Mouse (Mus musculus): ENCODE measurements around the gene Nkx6-2.

GRCm38 (mm10) chr7:139610328-139610727 is 27.7 kb upstream of the Nkx6-2 start:
- no peak for TF ChIP-seq KAT2A (conservative IDR thresholded peaks at IDR 0.05; ENCODE audit: low read depth, low read length)
- TF ChIP-seq MEF2A (IDR thresholded peaks at IDR 0.05; ENCODE audit: extremely low read depth, insufficient replicate concordance, low read depth, low read length, poor library complexity, severe bottlenecking) = no peak
- TF ChIP-seq ZMIZ1 (IDR thresholded peaks at IDR 0.05; ENCODE audit: low read depth, low read length) = no peak
- TF ChIP-seq CHD2 (IDR thresholded peaks at IDR 0.05; ENCODE audit: low read length) = no peak

Measured in MEL (cell line).